Mouse (Mus musculus): Measurements from ENCODE around the gene Pde4d.

DNA sequence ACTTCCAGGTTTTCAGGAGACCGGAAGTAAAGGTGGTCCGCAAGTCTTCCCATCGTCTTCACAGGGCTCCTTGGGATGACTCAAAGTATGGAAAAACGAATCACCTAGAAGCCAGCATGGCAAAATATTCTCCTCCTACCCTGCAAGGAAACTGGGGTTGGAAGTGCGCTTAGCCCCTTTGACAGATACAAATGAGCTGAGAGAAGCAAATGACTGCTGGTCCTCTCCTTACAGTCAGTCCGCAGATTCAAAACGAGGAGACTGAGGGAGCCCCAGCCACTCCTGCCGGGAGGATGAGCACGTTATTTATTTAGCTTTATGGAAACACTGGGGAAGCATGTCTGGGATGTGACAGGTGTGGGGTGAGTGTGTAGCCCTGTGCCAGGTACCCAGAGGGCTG lies 1344.2 kb downstream of the Pde4d start:
- no peak for TF ChIP-seq POLR2AphosphoS5 (IDR thresholded peaks at IDR 0.05; ENCODE audit: borderline replicate concordance, low read depth, low read length)
- no peak for TF ChIP-seq POLR2A (IDR thresholded peaks at IDR 0.05; ENCODE audit: control insufficient read depth in 1 of 2, insufficient read depth in 1 of 2, low read depth in 1 of 2, low read length in 2 of 2, poor library complexity in 1 of 2)
- no peak for TF ChIP-seq USF1 (IDR thresholded peaks at IDR 0.05; ENCODE audit: low read depth, low read length)
- TF ChIP-seq CHD1 (IDR thresholded peaks at IDR 0.05; ENCODE audit: low read depth, low read length) = no peak
- TF ChIP-seq TBP (IDR thresholded peaks at IDR 0.05; ENCODE audit: low read depth, low read length) = no peak
- no peak for TF ChIP-seq GATA1 (IDR thresholded peaks at IDR 0.05; ENCODE audit: low read depth, low read length)
- TF ChIP-seq EP300 (IDR thresholded peaks at IDR 0.05; ENCODE audit: low read depth in 1 of 2, low read length in 2 of 2) = no peak
- TF ChIP-seq CTCF (IDR thresholded peaks at IDR 0.05 in 2 of 3, conservative IDR thresholded peaks at IDR 0.05 in 1 of 3; ENCODE audit: control insufficient read depth in 1 of 3, insufficient read depth in 1 of 3, low read depth in 2 of 3, low read length in 3 of 3, poor library complexity in 1 of 3, severe bottlenecking in 1 of 3) = no peak
- no peak for TF ChIP-seq CHD2 (IDR thresholded peaks at IDR 0.05; ENCODE audit: low read length)
- no peak for TF ChIP-seq ZNF384 (IDR thresholded peaks at IDR 0.05; ENCODE audit: low read depth, low read length)

All from MEL (cell line).